In genomic region chr9:95089050-95089449, GRCm38 (mm10) we compare ENCODE assay signal across 8 mouse cellular contexts.
DNase-seq lines count a peak whose midpoint lies in the region; ATAC-seq lines count a peak whose summit lies in the region.
"Had no signal": no experiment of that assay in that cellular context is flagged by ENCODE, and none has a peak within 500 bp of the region (broad histone marks: within the 10 kb centered on the region; RNA-seq: fewer than 3 reads in every experiment).

No protein-coding gene starts in this region.

- 18% methylated on average over 6 of the region's 6 CpGs for WGBS in midbrain, embryonic 15.5 days
- WGBS in midbrain, embryonic 10.5 days, result 26% methylated on average over 6 of the region's 6 CpGs
- WGBS in forebrain, embryonic 10.5 days, result 26% methylated on average over 6 of the region's 6 CpGs
- 20% methylated on average over 6 of the region's 6 CpGs for WGBS in neural tube, embryonic 15.5 days

- no peak overlapping the region for H3K27ac ChIP-seq in midbrain, embryonic 15.5 days
- H3K27ac ChIP-seq in midbrain, embryonic 10.5 days (replicated peaks), result no peak overlapping the region
- peak overlapping the region; percentile 21; the same call in 1 of the 2 replicates for H3K27ac ChIP-seq in forebrain, embryonic 10.5 days
- no peak overlapping the region; the same call in 1 of the 2 replicates for H3K27ac ChIP-seq in neural tube, embryonic 15.5 days (replicated peaks)
- H3K27ac ChIP-seq: limb, embryonic 13.5 days had no signal

- H3K36me3 ChIP-seq in midbrain, embryonic 15.5 days (replicated peaks), result no peaks in the 10 kb centered on the region
- no peaks in the 10 kb centered on the region for H3K36me3 ChIP-seq in midbrain, embryonic 10.5 days
- H3K36me3 ChIP-seq in forebrain, embryonic 10.5 days (replicated peaks), result no peaks in the 10 kb centered on the region
- H3K36me3 ChIP-seq in neural tube, embryonic 15.5 days, result no peaks in the 10 kb centered on the region
- H3K36me3 ChIP-seq: limb, embryonic 13.5 days had no signal

- no peak for DNase-seq in midbrain, embryonic 10.5 days (ENCODE audit: low spot score)
- DNase-seq in forebrain, embryonic 10.5 days (ENCODE audit: extremely low spot score, low spot score), result no peak
- peak; percentile 10 to 39 for DNase-seq in kidney, postnatal 25 days

- no peak overlapping the region for H3K4me3 ChIP-seq in midbrain, embryonic 15.5 days
- H3K4me3 ChIP-seq in midbrain, embryonic 10.5 days, result no peak overlapping the region
- H3K4me3 ChIP-seq in forebrain, embryonic 10.5 days, result no peak overlapping the region
- no peak overlapping the region for H3K4me3 ChIP-seq in neural tube, embryonic 15.5 days (replicated peaks)
- H3K4me3 ChIP-seq: limb, embryonic 13.5 days had no signal

- H3K9me3 ChIP-seq in midbrain, embryonic 15.5 days, result no peaks in the 10 kb centered on the region
- H3K9me3 ChIP-seq in midbrain, embryonic 10.5 days (replicated peaks), result no peaks in the 10 kb centered on the region
- no peaks in the 10 kb centered on the region for H3K9me3 ChIP-seq in forebrain, embryonic 10.5 days
- no peaks in the 10 kb centered on the region for H3K9me3 ChIP-seq in neural tube, embryonic 15.5 days (replicated peaks)
- H3K9me3 ChIP-seq: limb, embryonic 13.5 days had no signal

- H3K4me2 ChIP-seq in midbrain, embryonic 15.5 days, result no peak overlapping the region
- no peak overlapping the region for H3K4me2 ChIP-seq in neural tube, embryonic 15.5 days
- H3K4me2 ChIP-seq: limb, embryonic 13.5 days had no signal

- no peaks in the 10 kb centered on the region; the same call in 1 of the 2 replicates for H3K27me3 ChIP-seq in midbrain, embryonic 15.5 days (replicated peaks)
- peaks cover 66% of the 10 kb centered on the region for H3K27me3 ChIP-seq in midbrain, embryonic 10.5 days (ENCODE audit: low read depth, poor library complexity, severe bottlenecking)
- H3K27me3 ChIP-seq in forebrain, embryonic 10.5 days (ENCODE audit: poor library complexity, severe bottlenecking), result peaks cover 2% of the 10 kb centered on the region
- H3K27me3 ChIP-seq in neural tube, embryonic 15.5 days (replicated peaks), result no peaks in the 10 kb centered on the region
- H3K27me3 ChIP-seq: limb, embryonic 13.5 days had no signal

- ATAC-seq in midbrain, embryonic 15.5 days (replicated peaks), result 0 out of 2 replicates have a peak, but pooled peaks have one; percentile 44
- peak; percentile 72; the same call in 1 of the 2 replicates for ATAC-seq in neural tube, embryonic 15.5 days (ENCODE audit: low FRiP score)
- ATAC-seq in megakaryocyte-erythroid progenitor cell, adult 5-6 weeks (replicated peaks; ENCODE audit: low FRiP score, low TSS enrichment, poor library complexity, severe bottlenecking), result no peak
- no peak for ATAC-seq in CD4-positive, CD25-positive, alpha-beta regulatory T cell, adult 4 months

- H3K9ac ChIP-seq in midbrain, embryonic 15.5 days, result no peak overlapping the region
- H3K9ac ChIP-seq in neural tube, embryonic 15.5 days (replicated peaks), result no peak overlapping the region
- H3K9ac ChIP-seq: limb, embryonic 13.5 days had no signal

- peaks cover 7% of the 10 kb centered on the region; the same call in 1 of the 2 replicates for H3K4me1 ChIP-seq in midbrain, embryonic 15.5 days
- H3K4me1 ChIP-seq in midbrain, embryonic 10.5 days, result peaks cover 32% of the 10 kb centered on the region
- H3K4me1 ChIP-seq in forebrain, embryonic 10.5 days, result peaks cover 24% of the 10 kb centered on the region
- H3K4me1 ChIP-seq in neural tube, embryonic 15.5 days, result peaks cover 17% of the 10 kb centered on the region; the same call in 1 of the 2 replicates
- H3K4me1 ChIP-seq: limb, embryonic 13.5 days had no signal

Comparison
In these comparisons a context has a peak if more than half of its experiments do, and no peak if none do; other contexts are left out.
1. ATAC-seq: peak in midbrain, embryonic 15.5 days (single experiment) and neural tube, embryonic 15.5 days (single experiment); none in megakaryocyte-erythroid progenitor cell, adult 5-6 weeks (single experiment) and CD4-positive, CD25-positive, alpha-beta regulatory T cell, adult 4 months (single experiment).
2. DNase-seq: peak in kidney, postnatal 25 days (2 of 2); none in midbrain, embryonic 10.5 days (single experiment) and forebrain, embryonic 10.5 days (single experiment).